Comparison of ENCODE assay signal across 20 mouse cellular contexts in genomic region chr11:65129110-65129509, GRCm38 (mm10). TPM values are rescaled to one million over a fixed set of nuclear protein-coding genes. Genes with fewer than 3 reads are reported as not detected.
DNase-seq lines count a peak whose midpoint lies in the region; ATAC-seq and TF ChIP-seq lines count a peak whose summit lies in the region.
"Had no signal": no experiment of that assay in that cellular context is flagged by ENCODE, and none has a peak within 500 bp of the region (broad histone marks: within the 10 kb centered on the region; RNA-seq: fewer than 3 reads in every experiment).

No protein-coding gene starts in this region.

- no peaks in the 10 kb centered on the region for H3K27me3 ChIP-seq in kidney, postnatal 0 days (ENCODE audit: insufficient read depth, low read length)
- H3K27me3 ChIP-seq in midbrain, postnatal 0 days (ENCODE audit: insufficient read depth, low read length) = no peaks in the 10 kb centered on the region
- no peaks in the 10 kb centered on the region for H3K27me3 ChIP-seq in midbrain, embryonic 11.5 days (ENCODE audit: control insufficient read depth, insufficient read depth, low read length)
- H3K27me3 ChIP-seq: hindbrain, embryonic 15.5 days; neural tube, embryonic 13.5 days had no signal

- DNase-seq in embryo, embryonic 10.5 days (ENCODE audit: low spot score) = peak; percentile 19
- no peak for DNase-seq in embryo, embryonic 10 days (ENCODE audit: low spot score)
- no peak for DNase-seq in kidney, postnatal 0 days (ENCODE audit: low spot score)
- DNase-seq in kidney, adult 11 months = no peak
- no peak for DNase-seq in midbrain, postnatal 0 days (ENCODE audit: low spot score)
- DNase-seq in midbrain, embryonic 11.5 days (ENCODE audit: low spot score, missing footprints) = no peak
- DNase-seq in urinary bladder, adult 18-20 months (ENCODE audit: low spot score in 2 of 2) = no peak
- DNase-seq: cerebellum, adult 2 months; kidney, postnatal 14 days; thymus, postnatal 36 days had no signal

- no peak overlapping the region for H3K27ac ChIP-seq in kidney, postnatal 0 days
- no peak overlapping the region for H3K27ac ChIP-seq in midbrain, postnatal 0 days (ENCODE audit: low read depth, low read length)
- H3K27ac ChIP-seq in midbrain, embryonic 11.5 days (ENCODE audit: low read depth, low read length) = no peak overlapping the region
- H3K27ac ChIP-seq in embryonic fibroblast, embryonic 13.5 days (ENCODE audit: insufficient read depth, low read length) = no peak overlapping the region
- H3K27ac ChIP-seq: embryonic facial prominence, embryonic 10.5 days; hindbrain, embryonic 15.5 days; neural tube, embryonic 13.5 days had no signal

- no peak overlapping the region for H3K4me2 ChIP-seq in kidney, postnatal 0 days (ENCODE audit: low read length)
- no peak overlapping the region for H3K4me2 ChIP-seq in midbrain, postnatal 0 days (ENCODE audit: low read depth, low read length, poor library complexity, severe bottlenecking)
- no peak overlapping the region for H3K4me2 ChIP-seq in midbrain, embryonic 11.5 days
- H3K4me2 ChIP-seq: hindbrain, embryonic 15.5 days; neural tube, embryonic 13.5 days had no signal

- WGBS in kidney, postnatal 0 days = 83% methylated on average over 4 of the region's 4 CpGs
- WGBS in midbrain, postnatal 0 days = 89% methylated on average over 4 of the region's 4 CpGs
- WGBS in midbrain, embryonic 11.5 days = 80% methylated on average over 4 of the region's 4 CpGs

- no peak for ATAC-seq in kidney, postnatal 0 days (replicated peaks; ENCODE audit: low FRiP score, low read depth)
- no peak for ATAC-seq in midbrain, postnatal 0 days (ENCODE audit: low FRiP score)
- no peak for ATAC-seq in midbrain, embryonic 11.5 days (ENCODE audit: low FRiP score)
- ATAC-seq: midbrain, embryonic 16.5 days had no signal

- no peak overlapping the region for H3K4me3 ChIP-seq in kidney, postnatal 0 days (replicated peaks; ENCODE audit: low read depth, low read length)
- H3K4me3 ChIP-seq in midbrain, postnatal 0 days (ENCODE audit: low read depth, low read length) = no peak overlapping the region
- H3K4me3 ChIP-seq in midbrain, embryonic 11.5 days (ENCODE audit: low read depth, low read length) = no peak overlapping the region
- no peak overlapping the region for H3K4me3 ChIP-seq in embryonic fibroblast, embryonic 13.5 days (ENCODE audit: insufficient read depth, low read length)
- H3K4me3 ChIP-seq: embryonic facial prominence, embryonic 10.5 days; hindbrain, embryonic 15.5 days; neural tube, embryonic 13.5 days had no signal

- H3K9me3 ChIP-seq in kidney, postnatal 0 days (replicated peaks; ENCODE audit: low read length) = no peaks in the 10 kb centered on the region
- H3K9me3 ChIP-seq in midbrain, postnatal 0 days (ENCODE audit: low read length) = no peaks in the 10 kb centered on the region
- no peaks in the 10 kb centered on the region for H3K9me3 ChIP-seq in midbrain, embryonic 11.5 days (ENCODE audit: control insufficient read depth, low read length)
- H3K9me3 ChIP-seq: embryonic facial prominence, embryonic 10.5 days; hindbrain, embryonic 15.5 days; neural tube, embryonic 13.5 days had no signal

- peak; percentile 45 for TF ChIP-seq CTCF in kidney, postnatal 0 days (IDR thresholded peaks at IDR 0.05; ENCODE audit: low read depth)
- peak; percentile 51 for TF ChIP-seq CTCF in midbrain, postnatal 0 days (IDR thresholded peaks at IDR 0.05)
- peak; percentile 14; the same call in 1 of the 2 replicates for TF ChIP-seq CTCF in embryonic fibroblast, embryonic 13.5 days (IDR thresholded peaks at IDR 0.05; ENCODE audit: borderline replicate concordance, insufficient read depth, low read length)

- no peaks in the 10 kb centered on the region for H3K36me3 ChIP-seq in kidney, postnatal 0 days (ENCODE audit: insufficient read depth, low read length)
- H3K36me3 ChIP-seq in midbrain, postnatal 0 days (ENCODE audit: insufficient read depth, low read length) = no peaks in the 10 kb centered on the region
- no peaks in the 10 kb centered on the region for H3K36me3 ChIP-seq in midbrain, embryonic 11.5 days (ENCODE audit: control insufficient read depth, insufficient read depth, low read length)
- H3K36me3 ChIP-seq: embryonic facial prominence, embryonic 10.5 days; hindbrain, embryonic 15.5 days had no signal

- peaks cover 22% of the 10 kb centered on the region for H3K4me1 ChIP-seq in kidney, postnatal 0 days (replicated peaks; ENCODE audit: insufficient read depth, low read length)
- peaks cover 17% of the 10 kb centered on the region; the same call in 1 of the 2 replicates for H3K4me1 ChIP-seq in midbrain, postnatal 0 days (ENCODE audit: insufficient read depth, low read length)
- peaks cover 12% of the 10 kb centered on the region for H3K4me1 ChIP-seq in midbrain, embryonic 11.5 days (ENCODE audit: control insufficient read depth, insufficient read depth, low read length)
- H3K4me1 ChIP-seq in embryonic fibroblast, embryonic 13.5 days (ENCODE audit: control insufficient read depth, insufficient read depth, low read length) = no peaks in the 10 kb centered on the region

- no peak overlapping the region for H3K9ac ChIP-seq in kidney, postnatal 0 days (ENCODE audit: low read depth, low read length)
- H3K9ac ChIP-seq in midbrain, postnatal 0 days (replicated peaks; ENCODE audit: low read length, poor library complexity, severe bottlenecking) = no peak overlapping the region
- H3K9ac ChIP-seq in midbrain, embryonic 11.5 days (ENCODE audit: low read length) = no peak overlapping the region
- H3K9ac ChIP-seq: hindbrain, embryonic 15.5 days; neural tube, embryonic 13.5 days had no signal

- TF ChIP-seq POLR2A in embryonic fibroblast, embryonic 13.5 days (IDR thresholded peaks at IDR 0.05; ENCODE audit: low read depth, low read length) = no peak

RNA-seq across cellular contexts. Expression of gene 1700086D15Rik, which starts 30.6 kb away (rescaled TPM):
- polyA plus RNA-seq in kidney, postnatal 0 days (2015; fragmentation: Nextera tagmentation; extraction: Ambion mirVana) = not detected in 2 replicates
- total RNA-seq in midbrain, postnatal 0 days (2014; rRNA removed) = 4.3 TPM in 1 of 2 replicates, not detected in the other
- 0.52 and 0.56 TPM in 2 replicates for polyA plus RNA-seq in midbrain, postnatal 0 days (2015; fragmentation: Nextera tagmentation; extraction: Ambion mirVana)
- not detected in 2 replicates for polyA plus RNA-seq in midbrain, embryonic 11.5 days (2014; fragmentation: Nextera tagmentation; extraction: Ambion mirVana)
- not detected in 2 replicates for polyA plus RNA-seq in embryonic fibroblast, embryonic 13.5 days (2011; ENCODE audit: insufficient read length, low read depth, missing spikeins)
- total RNA-seq: megakaryocyte progenitor cell, adult 5-6 weeks had no signal
- polyA plus RNA-seq: embryonic facial prominence, embryonic 10.5 days; gonadal fat pad, adult 2 months; heart, embryonic 16.5 days; hindbrain, embryonic 15.5 days; midbrain, embryonic 16.5 days; neural tube, embryonic 13.5 days; small intestine, adult 2 months; stomach, embryonic 14.5 days had no signal

RNA-seq across cellular contexts. Expression of gene Arhgap44, which starts 33.7 kb away (rescaled TPM):
- 6.3 and 8.0 TPM in 2 replicates for polyA plus RNA-seq in kidney, postnatal 0 days (2015; fragmentation: Nextera tagmentation; extraction: Ambion mirVana)
- total RNA-seq in midbrain, postnatal 0 days (2014; rRNA removed) = 36.2 and 39.4 TPM in 2 replicates
- polyA plus RNA-seq in midbrain, postnatal 0 days (2015; fragmentation: Nextera tagmentation; extraction: Ambion mirVana) = 20.8 and 21.2 TPM in 2 replicates
- 4.0 and 4.9 TPM in 2 replicates for polyA plus RNA-seq in midbrain, embryonic 11.5 days (2014; fragmentation: Nextera tagmentation; extraction: Ambion mirVana)
- 6.6 and 8.4 TPM in 2 replicates for polyA plus RNA-seq in embryonic fibroblast, embryonic 13.5 days (2011; ENCODE audit: insufficient read length, low read depth, missing spikeins)
- total RNA-seq: megakaryocyte progenitor cell, adult 5-6 weeks had no signal
